Mouse (Mus musculus) liver, embryonic 13.5 days (tissue): Measurements from ENCODE around the gene Apopt1. TPM values are rescaled to one million over a fixed set of nuclear protein-coding genes. Genes with fewer than 3 reads are reported as not detected.

Experiments
- ATAC-seq: fragments of 200-750 bp; cut with Nextera tagmentation; 2 replicates; pipeline ENCODE4 v1.8.0; 2017; ENCODE audit warnings: low read depth, mild to moderate bottlenecking, moderate number of reproducible peaks, moderate library complexity
- DNase-seq: peaks from one replicate; pipeline ENCODE4 v3.0.0; 2022
- H3K27ac ChIP-seq: fragments of 300-500 bp; sonication (generic); 2 replicates; pipeline ENCODE4 v1.5.1; 2015; ENCODE audit warnings: moderate library complexity, mild to moderate bottlenecking, inconsistent platforms
- H3K27me3 ChIP-seq: fragments of 300-500 bp; sonication (generic); 2 replicates; pipeline ENCODE4 v1.6.1; 2015; ENCODE audit warnings: mild to moderate bottlenecking, inconsistent platforms
- H3K36me3 ChIP-seq: fragments of 300-500 bp; sonication (generic); 2 replicates; pipeline ENCODE4 v1.6.1; 2015; ENCODE audit warnings: mild to moderate bottlenecking, inconsistent platforms
- H3K4me1 ChIP-seq: fragments of 300-500 bp; sonication (generic); replicated peaks from 2 replicates; pipeline ENCODE4 v1.6.1; 2015; ENCODE audit warnings: inconsistent platforms
- H3K4me2 ChIP-seq: fragments of 300-500 bp; sonication (generic); 2 replicates; pipeline ENCODE4 v1.6.1; 2015; ENCODE audit warnings: inconsistent platforms, mild to moderate bottlenecking, moderate library complexity
- H3K4me3 ChIP-seq: fragments of 300-500 bp; sonication (generic); replicated peaks from 2 replicates; pipeline ENCODE4 v1.5.1; 2015; ENCODE audit warnings: mild to moderate bottlenecking, inconsistent platforms
- H3K9ac ChIP-seq: fragments of 300-500 bp; sonication (generic); 2 replicates; pipeline ENCODE4 v1.6.1; 2015; ENCODE audit warnings: mild to moderate bottlenecking, inconsistent platforms
- H3K9me3 ChIP-seq: fragments of 300-500 bp; sonication (generic); replicated peaks from 2 replicates; pipeline ENCODE4 v1.6.1; 2016; ENCODE audit warnings: inconsistent platforms
- whole genome bisulfite sequencing: fragments of 180-500 bp; shearing (Covaris S2); methylation state at CpG from one replicate; pipeline ENCODE4 v1.1.7; 2015; ENCODE audit not compliant: insufficient replicate concordance; 5-methylcytosine and 5-hydroxymethylcytosine counted together
- polyA plus RNA-seq: library from polyadenylated mRNA; unstranded; fragments of >200 nt; fragmentation: Nextera tagmentation; extraction: Ambion mirVana; gene quantifications from 2 replicates; pipeline ENCODE4 v1.2.1, GENCODE M21; 2015

Apopt1 gene
- polyA plus RNA-seq, 1 experiment from 2014 or later, result 28.8 TPM

DNA sequence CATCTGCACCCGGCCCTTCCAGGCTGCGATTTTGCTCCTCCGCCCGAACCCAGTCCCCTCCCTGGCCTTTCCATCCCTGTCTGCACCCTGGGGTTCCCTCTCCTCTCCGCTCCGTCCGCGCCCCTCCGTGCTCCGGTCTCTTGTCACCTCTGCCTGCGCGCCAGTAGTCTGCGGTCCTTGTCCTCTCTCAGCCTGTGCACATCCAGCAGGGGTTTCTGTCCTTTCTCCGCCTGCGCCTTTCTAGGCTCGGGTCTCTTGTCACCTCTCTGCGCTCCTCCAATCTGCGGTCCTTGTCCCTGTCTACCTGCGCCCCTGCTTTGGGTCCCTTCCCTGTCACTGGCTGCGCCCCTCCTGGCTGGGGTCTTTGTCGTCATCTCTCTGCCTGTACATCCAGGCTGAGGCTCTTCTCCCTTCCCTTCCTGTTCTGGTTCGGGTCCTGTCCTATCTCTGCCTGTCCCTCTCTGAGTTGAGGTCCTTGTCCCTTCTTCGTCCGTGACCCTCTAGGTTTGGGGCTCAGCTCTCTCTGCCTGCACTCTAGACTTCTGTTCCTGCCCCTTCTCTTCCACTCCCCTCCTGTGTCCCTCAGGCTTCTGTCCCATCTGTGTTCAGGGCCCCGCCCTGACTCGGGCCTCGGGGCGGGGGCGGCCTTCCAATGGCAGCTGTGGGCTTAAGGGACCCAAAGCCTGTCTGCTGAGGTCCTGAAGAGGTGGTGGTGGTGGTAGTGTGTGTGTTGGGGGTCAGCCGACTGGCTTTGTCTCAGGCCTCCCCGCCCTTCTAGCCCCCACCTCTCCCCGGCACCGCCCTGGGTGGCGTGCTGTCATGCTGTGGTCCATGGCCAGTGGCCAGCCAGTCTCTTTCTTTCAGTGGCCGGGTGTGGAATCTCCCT is 46.4 kb downstream of the Apopt1 start:
- peak; percentile 56 for ATAC-seq

DNA sequence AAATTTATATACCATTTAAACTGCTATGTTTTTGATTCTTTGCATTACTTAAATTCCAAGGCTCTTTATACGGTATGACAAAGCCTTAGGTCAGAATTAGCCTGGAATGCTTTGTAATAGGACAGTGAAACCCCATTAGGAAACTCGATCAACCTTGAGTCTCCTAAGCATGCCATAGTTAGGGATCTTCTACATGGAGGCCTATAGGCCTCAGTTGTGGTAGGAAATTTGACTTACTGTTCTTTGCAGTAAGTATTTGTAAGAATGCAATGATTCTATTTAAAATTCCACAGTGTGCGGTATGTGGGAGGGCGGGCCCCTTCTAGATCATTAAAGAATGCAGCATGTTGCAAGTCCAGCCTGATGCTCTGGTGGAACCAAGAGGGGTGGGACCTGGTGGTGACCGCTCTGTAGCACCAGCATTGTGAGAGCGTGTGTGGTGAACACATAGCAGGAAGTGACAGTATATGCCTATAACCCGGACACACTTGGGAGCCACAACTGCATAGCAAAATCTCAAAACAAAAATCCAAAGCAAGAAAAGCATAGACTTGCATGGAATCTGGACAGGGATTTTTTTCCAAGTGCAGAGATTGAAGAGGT is 47.3 kb downstream of the Apopt1 start:
- 76% methylated on average over 7 of the region's 7 CpGs for WGBS
- H3K4me3 ChIP-seq, result peak overlapping the region; percentile 93; the same call in 1 of the 2 replicates
- 0 out of 2 replicates have a peak, but pooled peaks cover 5% of the 10 kb centered on the region for H3K27me3 ChIP-seq
- no peak for DNase-seq
- H3K4me2 ChIP-seq, result peak overlapping the region; percentile 91
- peaks cover 61% of the 10 kb centered on the region for H3K4me1 ChIP-seq
- H3K27ac ChIP-seq, result no peak overlapping the region; the same call in 1 of the 2 replicates
- no peaks in the 10 kb centered on the region for H3K9me3 ChIP-seq
- peaks cover 9% of the 10 kb centered on the region for H3K36me3 ChIP-seq
- ATAC-seq, result no peak
- peak overlapping the region; percentile 91; the same call in 1 of the 2 replicates for H3K9ac ChIP-seq

More for the DNA sequence above, 46.4 kb downstream of the Apopt1 start:
- no peak for DNase-seq
- Histone ChIP-seq H3K27me3 (0 out of 2 replicates have a peak, but pooled peaks cover 5% of the 10 kb centered on the region), H3K4me1 (peaks cover 70% of the 10 kb centered on the region), H3K4me3 (peak overlapping the region; percentile 93), H3K27ac (peak overlapping the region; percentile 83), H3K9ac (peak overlapping the region; percentile 91), H3K4me2 (peak overlapping the region; percentile 91), H3K9me3 (no peaks in the 10 kb centered on the region), H3K36me3 (peaks cover 9% of the 10 kb centered on the region)
- 5% methylated on average over 35 of the region's 35 CpGs for WGBS

DNA sequence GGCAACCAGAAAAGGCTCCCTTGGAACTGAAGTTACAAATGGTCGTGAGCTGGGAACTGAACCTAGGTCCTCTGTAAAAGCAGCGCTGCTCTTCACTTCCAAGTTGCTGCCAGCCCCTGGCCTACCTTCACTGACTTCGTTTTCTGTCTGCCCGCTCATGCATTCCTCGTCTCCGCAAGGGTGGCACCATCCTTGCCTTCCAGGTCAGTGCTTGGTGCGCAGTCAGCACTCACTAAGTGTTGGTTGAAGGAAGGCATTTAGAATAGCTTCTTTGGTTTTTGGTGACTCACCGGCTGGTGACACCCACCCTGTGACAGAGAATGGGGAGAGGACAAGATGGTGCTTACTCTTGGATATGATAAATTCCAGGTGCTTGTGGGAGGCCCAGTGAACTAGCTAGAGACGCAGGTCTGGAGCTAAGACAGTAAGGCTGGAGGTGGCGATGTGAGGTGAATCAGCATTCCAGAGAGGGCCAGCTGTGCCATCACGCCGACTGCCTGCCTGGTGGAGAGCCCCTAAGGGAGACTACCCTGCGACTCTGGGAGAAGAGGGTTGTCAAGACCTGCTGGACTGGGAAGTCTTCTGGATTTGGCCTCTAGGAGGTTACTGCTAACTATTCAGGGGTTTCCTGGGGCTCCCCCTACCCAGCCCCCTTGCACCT is 49.7 kb downstream of the Apopt1 start:
- ATAC-seq (no peak), DNase-seq (no peak)
- Histone ChIP-seq H3K27me3 (no peaks in the 10 kb centered on the region), H3K4me3 (no peak overlapping the region), H3K4me2 (no peak overlapping the region), H3K27ac (no peak overlapping the region), H3K36me3 (peaks cover 10% of the 10 kb centered on the region), H3K9ac (no peak overlapping the region), H3K9me3 (no peaks in the 10 kb centered on the region), H3K4me1 (peaks cover 63% of the 10 kb centered on the region)
- 87% methylated on average over 13 of the region's 13 CpGs for WGBS

DNA sequence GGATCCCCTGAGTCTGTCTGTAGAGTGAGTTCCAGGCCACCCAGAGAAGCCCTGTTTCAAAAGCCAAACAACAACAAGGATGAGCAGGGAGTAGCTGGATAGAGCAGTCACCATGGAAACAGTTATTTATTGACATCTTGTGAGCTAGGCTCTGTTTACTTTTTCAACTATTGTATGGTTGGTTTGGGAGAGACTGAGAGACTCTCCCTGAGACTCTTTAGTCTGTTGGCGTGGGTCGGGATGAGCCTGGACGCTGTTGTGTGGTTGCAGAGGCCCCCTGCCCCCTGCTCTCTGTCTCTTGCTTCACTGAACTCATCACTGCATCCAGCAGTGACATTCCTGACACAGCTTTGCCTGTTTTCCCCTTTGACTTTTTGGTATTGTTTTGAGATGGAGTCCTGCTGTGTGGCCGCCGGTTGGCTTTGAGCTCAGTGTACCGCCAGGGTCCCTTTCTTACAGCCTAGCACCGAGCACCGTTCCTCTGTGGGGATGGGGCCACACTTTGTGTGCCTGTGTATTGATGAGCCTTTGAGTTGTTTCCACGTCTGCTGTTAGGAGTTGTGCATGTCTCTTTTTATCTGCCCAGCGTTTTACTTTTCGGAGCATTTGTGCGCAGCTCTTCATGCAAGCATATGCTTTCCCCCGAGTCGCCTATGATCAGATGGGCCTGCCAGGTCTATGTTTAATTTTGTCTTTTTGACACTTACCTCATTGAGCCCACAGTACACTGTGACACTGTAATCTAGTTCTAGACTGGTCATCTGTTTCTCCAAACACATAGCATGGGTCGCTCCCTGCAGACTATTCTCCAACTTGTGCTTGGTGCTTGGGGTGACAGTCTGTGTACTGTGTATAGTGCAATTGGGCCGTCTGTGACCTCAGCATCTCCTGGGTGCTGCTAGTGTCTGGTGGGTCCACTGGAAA is 53.5 kb downstream of the Apopt1 start:
- peaks cover 29% of the 10 kb centered on the region for H3K36me3 ChIP-seq
- H3K27ac ChIP-seq, result no peak overlapping the region
- peaks cover 47% of the 10 kb centered on the region for H3K4me1 ChIP-seq
- no peak for ATAC-seq
- no peak overlapping the region for H3K4me2 ChIP-seq
- H3K4me3 ChIP-seq, result no peak overlapping the region
- no peak for DNase-seq
- no peaks in the 10 kb centered on the region for H3K9me3 ChIP-seq
- WGBS, result 73% methylated on average over 16 of the region's 16 CpGs
- no peak overlapping the region for H3K9ac ChIP-seq
- H3K27me3 ChIP-seq, result no peaks in the 10 kb centered on the region

DNA sequence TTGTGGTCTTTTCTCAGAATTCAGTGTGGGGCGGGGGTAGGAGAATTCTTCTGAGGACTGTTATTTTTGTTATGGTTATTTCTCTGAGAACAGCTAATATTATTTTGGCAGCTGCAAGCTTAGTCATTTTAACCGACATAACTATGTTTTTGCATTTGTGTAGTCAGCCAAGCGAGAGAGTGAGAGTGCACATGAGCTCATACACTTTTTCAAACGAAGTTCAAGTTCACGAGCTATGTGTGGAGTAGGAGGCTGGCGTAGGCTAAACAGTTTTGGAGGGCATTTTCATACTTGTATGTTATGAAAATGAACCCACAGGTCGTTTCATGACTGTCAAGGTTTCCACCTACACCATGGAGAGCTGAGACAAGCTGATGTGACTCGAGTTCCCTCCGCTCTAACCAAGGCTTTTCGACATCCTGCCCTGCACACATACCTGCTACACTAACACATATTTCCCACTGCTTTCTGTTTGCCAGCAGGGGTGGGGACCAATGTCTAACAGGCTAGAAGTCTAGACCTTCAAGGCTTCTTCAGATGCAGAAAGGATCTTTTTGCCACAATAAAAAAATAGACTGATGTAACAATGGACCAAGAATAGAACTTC is 55.4 kb downstream of the Apopt1 start:
- Histone ChIP-seq H3K9ac (no peak overlapping the region), H3K9me3 (no peaks in the 10 kb centered on the region), H3K4me3 (no peak overlapping the region), H3K4me1 (peaks cover 35% of the 10 kb centered on the region), H3K27ac (no peak overlapping the region), H3K27me3 (no peaks in the 10 kb centered on the region), H3K36me3 (peaks cover 40% of the 10 kb centered on the region), H3K4me2 (no peak overlapping the region)
- WGBS, result 78% methylated on average over 10 of the region's 10 CpGs
- no peak for ATAC-seq
- DNase-seq, result no peak

DNA sequence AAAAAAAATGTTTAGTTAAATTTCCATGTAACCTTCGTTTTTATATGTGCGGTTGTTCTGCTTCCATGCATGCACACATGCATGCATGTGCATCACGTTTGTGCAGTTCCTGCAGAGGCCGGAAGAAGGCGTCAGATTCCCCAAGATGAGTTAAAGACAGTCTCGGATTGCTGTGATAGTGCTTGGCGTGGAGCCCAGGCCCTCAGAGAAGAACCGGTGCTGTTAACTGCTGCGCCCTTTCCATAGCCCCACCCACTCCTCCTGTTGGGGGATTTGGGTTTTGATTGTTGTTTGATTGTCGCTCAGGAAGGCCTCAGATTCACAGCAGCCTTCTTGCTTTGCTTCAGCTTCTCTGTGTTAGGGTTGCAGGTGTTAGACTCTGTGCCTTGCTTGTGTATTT is 56.2 kb downstream of the Apopt1 start:
- H3K4me1 ChIP-seq, result peaks cover 34% of the 10 kb centered on the region
- H3K36me3 ChIP-seq, result peaks cover 47% of the 10 kb centered on the region
- ATAC-seq, result 0 out of 2 replicates have a peak, but pooled peaks have one; percentile 26
- no peak overlapping the region for H3K9ac ChIP-seq
- no peak overlapping the region for H3K4me2 ChIP-seq
- WGBS, result 50% methylated on average over 10 of the region's 10 CpGs
- DNase-seq, result no peak
- no peaks in the 10 kb centered on the region for H3K27me3 ChIP-seq
- no peak overlapping the region for H3K27ac ChIP-seq
- H3K4me3 ChIP-seq, result no peak overlapping the region
- no peaks in the 10 kb centered on the region for H3K9me3 ChIP-seq

DNA sequence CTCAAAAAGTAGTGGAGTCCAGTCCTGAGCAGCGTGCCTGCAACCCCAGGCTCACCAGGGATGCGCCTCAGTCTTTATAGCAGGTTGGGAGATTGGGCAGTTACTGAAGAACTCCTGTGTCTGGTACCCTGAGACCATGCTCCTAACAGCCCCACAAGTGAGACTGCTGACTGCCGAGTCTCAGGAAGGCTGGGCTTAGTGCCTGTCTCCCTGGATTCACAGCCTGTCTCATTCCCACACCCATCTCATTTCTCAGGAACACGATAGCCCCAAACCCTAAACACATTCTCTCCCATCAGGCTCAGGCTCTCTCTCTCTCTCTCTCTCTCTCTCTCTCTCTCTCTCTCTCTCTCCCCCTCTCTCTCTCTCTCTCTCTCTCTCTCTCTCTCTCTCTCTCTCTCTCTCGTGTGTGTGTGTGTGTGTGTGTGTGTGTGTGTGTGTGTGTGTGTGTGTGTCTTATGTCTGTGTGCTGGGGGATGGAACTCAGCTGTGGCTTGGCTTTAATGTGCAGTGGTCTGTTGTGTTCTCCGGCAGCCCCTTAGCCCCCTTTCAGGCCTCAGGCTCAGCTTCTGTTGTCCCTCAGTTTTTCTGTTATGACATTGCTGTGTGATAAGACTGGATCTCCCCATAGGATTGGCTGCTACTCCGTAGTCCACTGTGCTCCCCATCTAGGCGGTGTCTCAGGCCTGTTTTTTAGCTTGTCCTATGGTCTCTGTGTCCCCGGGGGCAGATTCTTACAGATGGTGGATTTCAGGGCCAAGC is 56.9 kb downstream of the Apopt1 start:
- peaks cover 34% of the 10 kb centered on the region for H3K4me1 ChIP-seq
- 70% methylated on average over 8 of the region's 9 CpGs for WGBS
- ATAC-seq (no peak), DNase-seq (no peak)
- no peak overlapping the region for H3K9ac ChIP-seq
- no peak overlapping the region for H3K4me3 ChIP-seq
- H3K27ac ChIP-seq, result no peak overlapping the region
- H3K9me3 ChIP-seq, result no peaks in the 10 kb centered on the region
- no peak overlapping the region for H3K4me2 ChIP-seq
- H3K27me3 ChIP-seq, result no peaks in the 10 kb centered on the region
- peaks cover 54% of the 10 kb centered on the region for H3K36me3 ChIP-seq

DNA sequence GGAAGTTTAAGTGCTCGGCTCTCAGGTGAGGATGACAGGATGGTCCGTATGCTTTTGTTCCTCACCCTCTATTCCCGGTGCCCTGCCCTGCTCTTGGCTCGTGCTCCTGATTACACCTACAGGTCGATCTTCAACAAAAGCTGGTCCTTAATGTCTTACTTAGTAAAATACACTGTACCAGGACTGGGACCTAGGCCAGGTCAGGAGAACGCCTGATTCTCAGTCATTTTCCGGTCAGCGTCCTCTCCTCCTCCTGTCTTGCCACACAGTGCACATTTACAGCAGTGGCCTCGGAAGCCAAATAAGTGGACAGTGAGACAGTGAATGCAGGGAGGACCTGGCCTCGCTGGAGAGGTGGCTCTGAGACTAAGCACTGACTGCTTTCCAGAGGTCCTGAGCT is 57.6 kb downstream of the Apopt1 start:
- peaks cover 61% of the 10 kb centered on the region for H3K36me3 ChIP-seq
- no peaks in the 10 kb centered on the region for H3K9me3 ChIP-seq
- no peak overlapping the region for H3K4me3 ChIP-seq
- WGBS, result 79% methylated on average over 10 of the region's 10 CpGs
- H3K27ac ChIP-seq, result no peak overlapping the region
- ATAC-seq (no peak), DNase-seq (no peak)
- no peaks in the 10 kb centered on the region for H3K27me3 ChIP-seq
- H3K4me2 ChIP-seq, result no peak overlapping the region
- H3K9ac ChIP-seq, result no peak overlapping the region
- H3K4me1 ChIP-seq, result peaks cover 32% of the 10 kb centered on the region

DNA sequence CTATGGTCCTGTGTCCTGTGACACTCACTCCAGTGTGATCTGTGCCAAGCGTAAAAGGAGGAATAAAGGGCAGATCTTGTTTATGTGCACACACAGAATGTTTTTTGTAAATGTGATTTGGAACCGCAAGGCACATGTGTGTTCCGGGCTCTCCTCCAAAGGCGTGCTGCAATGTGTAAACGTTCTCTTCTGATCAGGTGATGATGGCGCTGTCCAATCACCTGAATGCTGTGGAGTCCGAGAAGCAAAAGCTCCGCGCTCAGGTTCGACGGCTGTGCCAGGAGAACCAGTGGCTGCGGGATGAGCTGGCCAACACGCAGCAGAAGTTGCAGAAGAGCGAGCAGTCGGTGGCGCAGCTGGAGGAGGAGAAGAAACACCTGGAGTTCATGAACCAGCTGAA is 61.1 kb downstream of the Apopt1 start:
- Histone ChIP-seq H3K4me1 (peaks cover 10% of the 10 kb centered on the region), H3K9ac (no peak overlapping the region), H3K36me3 (peaks cover 83% of the 10 kb centered on the region), H3K4me2 (no peak overlapping the region), H3K9me3 (no peaks in the 10 kb centered on the region), H3K27me3 (no peaks in the 10 kb centered on the region), H3K27ac (no peak overlapping the region), H3K4me3 (no peak overlapping the region)
- no peak for ATAC-seq
- no peak for DNase-seq
- 91% methylated on average over 16 of the region's 16 CpGs for WGBS

DNA sequence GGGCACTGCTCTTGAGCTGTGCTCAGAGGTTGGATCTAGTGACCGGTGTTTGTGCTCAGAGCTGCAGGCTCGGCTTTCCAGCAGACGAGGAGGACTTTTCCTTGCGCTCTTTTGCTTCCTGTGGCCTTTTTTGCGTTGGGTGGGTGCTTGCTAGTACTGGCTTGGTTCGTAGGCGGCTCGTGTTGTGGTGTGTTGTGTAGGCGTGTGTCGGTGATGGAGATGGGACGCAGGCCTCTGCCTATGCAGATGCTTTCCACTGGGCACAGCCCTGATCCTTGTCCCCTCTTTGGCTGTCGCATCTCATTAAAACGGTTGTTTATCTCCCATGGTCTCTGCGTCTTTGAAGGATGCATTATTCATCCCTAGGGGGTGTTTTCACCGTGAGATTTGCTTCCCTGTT is 61.8 kb downstream of the Apopt1 start:
- 90% methylated on average over 15 of the region's 15 CpGs for WGBS
- Histone ChIP-seq H3K4me2 (no peak overlapping the region), H3K27ac (no peak overlapping the region), H3K4me1 (peaks cover 3% of the 10 kb centered on the region; the same call in 1 of the 2 replicates), H3K9ac (no peak overlapping the region), H3K4me3 (no peak overlapping the region), H3K36me3 (peaks cover 86% of the 10 kb centered on the region), H3K9me3 (no peaks in the 10 kb centered on the region), H3K27me3 (no peaks in the 10 kb centered on the region)
- DNase-seq, result no peak
- ATAC-seq, result no peak
